Mouse (Mus musculus) stomach, postnatal 0 days (tissue): Measurements from ENCODE around the gene Fads6. TPM values are rescaled to one million over a fixed set of nuclear protein-coding genes. Genes with fewer than 3 reads are reported as not detected.

ENCODE experiments used
- ATAC-seq: fragments of 200-750 bp; cut with Nextera tagmentation; 2 replicates; pipeline ENCODE4 v1.8.0; 2017; ENCODE audit not compliant: low FRiP score, low TSS enrichment
- DNase-seq: peaks from one replicate; pipeline ENCODE4 v3.0.0-alpha.2; 2016; ENCODE audit warnings: low spot score
- H3K27ac ChIP-seq: fragments of 300-500 bp; sonication (generic); replicated peaks from 2 replicates; pipeline ENCODE4 v1.5.1; 2014; ENCODE audit warnings: mild to moderate bottlenecking, control low read depth
- H3K27me3 ChIP-seq: fragments of 300-500 bp; sonication (generic); 2 replicates; pipeline ENCODE4 v1.6.1; 2014; ENCODE audit warnings: low read length; ENCODE audit not compliant: control insufficient read depth, insufficient read depth
- H3K36me3 ChIP-seq: fragments of 300-500 bp; sonication (generic); 2 replicates; pipeline ENCODE4 v1.6.1; 2014; ENCODE audit warnings: low read length, mixed read lengths; ENCODE audit not compliant: control insufficient read depth, insufficient read depth
- H3K4me1 ChIP-seq: fragments of 300-500 bp; sonication (generic); replicated peaks from 2 replicates; pipeline ENCODE4 v1.6.1; 2014; ENCODE audit warnings: antibody characterized with exemption; ENCODE audit not compliant: control insufficient read depth, insufficient read depth
- H3K4me2 ChIP-seq: fragments of 300-500 bp; sonication (generic); replicated peaks from 2 replicates; pipeline ENCODE4 v1.6.1; 2014; ENCODE audit warnings: low read depth, mild to moderate bottlenecking, control low read depth, moderate library complexity
- H3K4me3 ChIP-seq: fragments of 300-500 bp; sonication (generic); 2 replicates; pipeline ENCODE4 v1.5.1; 2014; ENCODE audit warnings: low read depth, low read length, control low read depth
- H3K9ac ChIP-seq: fragments of 300-500 bp; sonication (generic); 2 replicates; pipeline ENCODE4 v1.6.1; 2014; ENCODE audit warnings: mild to moderate bottlenecking, low read length, control low read depth, mixed read lengths
- H3K9me3 ChIP-seq: fragments of 300-500 bp; sonication (generic); 2 replicates; pipeline ENCODE4 v1.6.1; 2016; ENCODE audit warnings: low read length; ENCODE audit not compliant: control insufficient read depth
- CTCF ChIP-seq: IDR thresholded peaks from 2 replicates; pipeline ENCODE4 v1.5.1; 2016; ENCODE audit warnings: antibody characterized with exemption, low read depth, mild to moderate bottlenecking, moderate library complexity
- EP300 ChIP-seq: optimal IDR thresholded peaks from 2 replicates; pipeline ENCODE3; 2016; ENCODE audit warnings: antibody characterized with exemption
- WGBS: fragments of 180-500 bp; shearing (Covaris S2); extraction: QIAGEN DNeasy Blood & Tissue Kit; methylation state at CpG from one replicate; pipeline ENCODE4 v1.1.7; 2014; 5-methylcytosine and 5-hydroxymethylcytosine counted together
- polyA plus RNA-seq: library from polyadenylated mRNA; unstranded; fragments of >200 nt; fragmentation: Nextera tagmentation; extraction: Ambion mirVana; gene quantifications from 2 replicates; pipeline ENCODE4 v1.2.1, GENCODE M21; 2015

Gene Fads6
- polyA plus RNA-seq, 1 experiment from 2014 or later, result 1.3 TPM

DNA sequence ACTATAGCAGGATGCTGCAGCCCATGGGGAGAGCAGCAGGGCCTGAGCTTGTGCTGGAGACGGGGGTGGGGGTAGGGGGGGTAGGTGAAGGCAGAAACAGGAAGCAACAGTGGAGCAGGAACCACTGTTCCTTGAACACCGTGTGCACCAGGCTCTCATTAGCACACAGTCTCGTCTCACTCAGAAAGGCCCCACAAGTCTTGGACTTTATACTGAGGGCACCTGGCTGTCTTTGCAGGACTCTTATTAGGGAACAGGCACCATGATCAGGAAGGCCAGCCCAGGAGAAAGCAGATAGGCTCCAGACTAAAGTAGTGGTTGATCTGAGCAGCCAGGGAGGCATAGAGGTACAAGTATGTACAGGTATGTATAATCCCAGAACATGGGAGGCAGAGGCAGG lies 39.9 kb upstream of the Fads6 start:
- H3K9ac ChIP-seq, result no peak overlapping the region
- no peaks in the 10 kb centered on the region for H3K9me3 ChIP-seq
- ATAC-seq (no peak), DNase-seq (no peak)
- H3K4me1 ChIP-seq, result 0 out of 2 replicates have a peak, but pooled peaks cover 3% of the 10 kb centered on the region
- H3K36me3 ChIP-seq, result no peaks in the 10 kb centered on the region
- H3K27me3 ChIP-seq, result peaks cover 3% of the 10 kb centered on the region; the same call in 1 of the 2 replicates
- H3K27ac ChIP-seq, result no peak overlapping the region
- no peak overlapping the region for H3K4me2 ChIP-seq
- TF ChIP-seq CTCF (no peak), EP300 (no peak)
- H3K4me3 ChIP-seq, result no peak overlapping the region
- WGBS, result 41% methylated on average over 3 of the region's 3 CpGs

GRCm38 (mm10) chr11:115336115-115336514 lies 38.7 kb upstream of the Fads6 start:
- H3K4me3 ChIP-seq, result no peak overlapping the region
- no peak overlapping the region for H3K9ac ChIP-seq
- H3K9me3 ChIP-seq, result no peaks in the 10 kb centered on the region
- TF ChIP-seq EP300 (no peak), CTCF (no peak)
- ATAC-seq (no peak), DNase-seq (no peak)
- H3K4me1 ChIP-seq, result 0 out of 2 replicates have a peak, but pooled peaks cover 3% of the 10 kb centered on the region
- H3K27ac ChIP-seq, result no peak overlapping the region
- no peaks in the 10 kb centered on the region for H3K36me3 ChIP-seq
- 18% methylated on average over 6 of the region's 6 CpGs for WGBS
- H3K4me2 ChIP-seq, result no peak overlapping the region
- H3K27me3 ChIP-seq, result peaks cover 3% of the 10 kb centered on the region; the same call in 1 of the 2 replicates

GRCm38 (mm10) chr11:115335223-115335622 lies 37.8 kb upstream of the Fads6 start:
- H3K4me2 ChIP-seq, result peak overlapping the region; percentile 42
- peak overlapping the region; percentile 49; the same call in 1 of the 2 replicates for H3K27ac ChIP-seq
- H3K9ac ChIP-seq, result no peak overlapping the region
- DNase-seq (peak; percentile 71), ATAC-seq (no peak)
- H3K9me3 ChIP-seq, result no peaks in the 10 kb centered on the region
- WGBS, result 32% methylated on average over 12 of the region's 12 CpGs
- no peak overlapping the region for H3K4me3 ChIP-seq
- no peaks in the 10 kb centered on the region for H3K36me3 ChIP-seq
- no peak for TF ChIP-seq EP300
- no peak for TF ChIP-seq CTCF
- 0 out of 2 replicates have a peak, but pooled peaks cover 3% of the 10 kb centered on the region for H3K4me1 ChIP-seq
- H3K27me3 ChIP-seq, result peaks cover 3% of the 10 kb centered on the region; the same call in 1 of the 2 replicates

DNA sequence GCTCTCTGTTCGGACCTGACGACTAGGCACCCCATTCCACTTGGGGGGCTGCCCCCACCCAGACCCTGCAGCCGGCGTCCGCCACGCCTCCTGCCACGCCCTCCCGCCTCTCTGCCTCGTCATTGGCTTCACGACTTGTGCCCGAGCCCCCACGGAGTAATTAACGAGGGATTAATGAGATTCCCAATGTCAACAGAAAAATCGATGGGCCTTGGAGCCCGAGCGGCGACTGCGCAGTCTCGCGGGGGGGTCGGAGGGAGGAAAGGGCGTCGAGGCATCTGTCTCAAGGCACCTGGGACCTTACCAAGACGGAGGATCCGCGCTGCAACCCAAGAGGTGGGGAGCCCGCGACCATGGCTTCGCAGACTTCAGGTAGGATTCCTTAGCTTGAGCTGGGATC lies 37.1 kb upstream of the Fads6 start, which contains the start of gene Otop3:
Otop3 (plus strand) TSS at position 201 of the 400 bp plus-strand sequence.
- no peaks in the 10 kb centered on the region for H3K9me3 ChIP-seq
- ATAC-seq (peak; percentile 13; the same call in 1 of the 2 replicates), DNase-seq (no peak)
- TF ChIP-seq CTCF (no peak), EP300 (no peak)
- H3K4me3 ChIP-seq, result peak within 1 kb of the TSS; percentile 15; the same call in 1 of the 2 replicates
- 4% methylated on average over 29 of the region's 29 CpGs for WGBS
- H3K36me3 ChIP-seq, result no peaks in the 10 kb centered on the region
- H3K4me1 ChIP-seq, result 0 out of 2 replicates have a peak, but pooled peaks cover 3% of the 10 kb centered on the region
- peak within 1 kb of the TSS; percentile 49; the same call in 1 of the 2 replicates for H3K27ac ChIP-seq
- peak within 1 kb of the TSS; percentile 42 for H3K4me2 ChIP-seq
- H3K9ac ChIP-seq, result no peak within 1 kb of the TSS
- H3K27me3 ChIP-seq, result peaks cover 3% of the 10 kb centered on the region; the same call in 1 of the 2 replicates

- Histone ChIP-seq H3K27ac (no peak overlapping the region), H3K4me2 (no peak overlapping the region), H3K4me3 (no peak overlapping the region), H3K9ac (no peak overlapping the region), H3K27me3 (0 out of 2 replicates have a peak, but pooled peaks cover 3% of the 10 kb centered on the region), H3K9me3 (no peaks in the 10 kb centered on the region), H3K36me3 (no peaks in the 10 kb centered on the region), H3K4me1 (no peaks in the 10 kb centered on the region)
- whole genome bisulfite sequencing, result 74% methylated on average over 15 of the region's 15 CpGs
- ATAC-seq (no peak), DNase-seq (no peak)
- no peak for TF ChIP-seq EP300
- TF ChIP-seq CTCF, result peak; percentile 47
Measured at GRCm38 (mm10) chr11:115329339-115329738, 31.9 kb upstream of the Fads6 start.

DNA sequence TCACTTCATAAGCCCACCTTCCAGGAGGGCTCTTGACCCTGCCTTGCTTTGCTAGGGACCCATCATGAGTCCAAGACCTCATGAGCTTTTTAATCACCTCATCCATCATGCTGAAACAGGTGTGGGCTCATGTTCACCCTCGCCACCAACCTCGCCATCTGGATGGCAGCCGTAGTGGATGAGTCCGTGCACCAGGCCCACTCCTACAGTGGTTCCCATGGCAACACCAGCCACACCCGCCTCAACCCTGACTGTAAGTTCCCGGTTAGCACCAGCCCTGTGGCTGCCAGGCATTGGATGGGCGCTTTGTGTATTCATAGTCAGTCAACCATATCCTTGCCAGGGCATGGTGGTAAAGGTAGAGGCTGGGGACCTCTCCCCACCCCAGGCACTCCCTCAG lies 29.3 kb upstream of the Fads6 start:
- Histone ChIP-seq H3K4me1 (no peaks in the 10 kb centered on the region), H3K4me3 (no peak overlapping the region), H3K9me3 (no peaks in the 10 kb centered on the region), H3K27me3 (peaks cover 6% of the 10 kb centered on the region; the same call in 1 of the 2 replicates), H3K36me3 (no peaks in the 10 kb centered on the region), H3K27ac (0 out of 2 replicates have a peak overlapping the region, but pooled peaks have one; percentile 56), H3K4me2 (no peak overlapping the region), H3K9ac (no peak overlapping the region)
- no peak for DNase-seq
- 35% methylated on average over 7 of the region's 7 CpGs for WGBS
- TF ChIP-seq CTCF (no peak), EP300 (no peak)
- ATAC-seq, result peak; percentile 52
